Comparison of ENCODE assay signal across 22 mouse cellular contexts in genomic region chr14:123990591-123991195, GRCm38 (mm10).
A peak's percentile ranks its signal among the peaks of the same experiment; 100 is the strongest.
DNase-seq lines count a peak whose midpoint lies in the region; ATAC-seq lines count a peak whose summit lies in the region.
"Had no signal": no experiment of that assay in that cellular context is flagged by ENCODE, and none has a peak within 500 bp of the region (broad histone marks: within the 10 kb centered on the region; RNA-seq: fewer than 3 reads in every experiment).

No protein-coding gene starts in this region.

- H3K4me3 ChIP-seq in forebrain, embryonic 16.5 days (replicated peaks; ENCODE audit: low read length): no peak overlapping the region
- H3K4me3 ChIP-seq in forebrain, embryonic 14.5 days (ENCODE audit: low read depth, low read length): no peak overlapping the region
- no peak overlapping the region for H3K4me3 ChIP-seq in neural tube, embryonic 12.5 days
- H3K4me3 ChIP-seq: heart, adult 2 months; heart, embryonic 15.5 days; hindbrain, embryonic 15.5 days; intestine, embryonic 15.5 days; limb, embryonic 15.5 days; liver, embryonic 15.5 days; midbrain, embryonic 13.5 days; neural tube, embryonic 15.5 days had no signal

- H3K27ac ChIP-seq in forebrain, embryonic 16.5 days (ENCODE audit: low read length): no peak overlapping the region
- H3K27ac ChIP-seq in forebrain, embryonic 14.5 days (ENCODE audit: low read depth, low read length): no peak overlapping the region
- H3K27ac ChIP-seq in neural tube, embryonic 12.5 days: no peak overlapping the region
- H3K27ac ChIP-seq: heart, adult 2 months; heart, embryonic 15.5 days; hindbrain, embryonic 15.5 days; intestine, embryonic 15.5 days; limb, embryonic 15.5 days; liver, embryonic 15.5 days; midbrain, embryonic 13.5 days; neural tube, embryonic 15.5 days; stomach, postnatal 0 days had no signal

- H3K4me2 ChIP-seq in forebrain, embryonic 16.5 days (ENCODE audit: low read length): no peak overlapping the region
- no peak overlapping the region for H3K4me2 ChIP-seq in forebrain, embryonic 14.5 days (ENCODE audit: low read length)
- H3K4me2 ChIP-seq in neural tube, embryonic 12.5 days (replicated peaks): no peak overlapping the region
- H3K4me2 ChIP-seq: heart, embryonic 15.5 days; hindbrain, embryonic 15.5 days; intestine, embryonic 15.5 days; limb, embryonic 15.5 days; liver, embryonic 15.5 days; midbrain, embryonic 13.5 days; neural tube, embryonic 15.5 days had no signal

- no peaks in the 10 kb centered on the region for H3K27me3 ChIP-seq in forebrain, embryonic 16.5 days (replicated peaks; ENCODE audit: control insufficient read depth, insufficient read depth, low read length)
- H3K27me3 ChIP-seq in forebrain, embryonic 14.5 days (replicated peaks; ENCODE audit: control insufficient read depth, insufficient read depth, low read length): no peaks in the 10 kb centered on the region
- H3K27me3 ChIP-seq in neural tube, embryonic 12.5 days (replicated peaks): no peaks in the 10 kb centered on the region
- H3K27me3 ChIP-seq: heart, embryonic 15.5 days; hindbrain, embryonic 15.5 days; intestine, embryonic 15.5 days; limb, embryonic 15.5 days; liver, embryonic 15.5 days; midbrain, embryonic 13.5 days; neural tube, embryonic 15.5 days had no signal

- no peak for DNase-seq in forebrain, embryonic 14.5 days (ENCODE audit: low spot score)
- DNase-seq in neural tube, embryonic 10.5 days (ENCODE audit: extremely low spot score, low spot score): no peak
- peak; percentile 6 for DNase-seq in NIH3T3 (ENCODE audit: low read depth)
- peak; percentile 20 for DNase-seq in fibroblast of lung, adult 2 months (ENCODE audit: low read depth)
- DNase-seq in c-Kit-positive CD71-positive TER-119-positive erythroid progenitor cells, embryonic 14.5 days (ENCODE audit: low spot score): no peak
- no peak for DNase-seq in lung, postnatal 4 days
- DNase-seq: cerebellum, adult 8-10 months; gastrocnemius, postnatal 25 days; heart, adult 2 months; heart, postnatal 4 days; right cerebral cortex, postnatal 4 days; thymus, postnatal 25 days had no signal

- peak; percentile 71 for ATAC-seq in forebrain, embryonic 16.5 days
- no peak for ATAC-seq in forebrain, embryonic 14.5 days
- peak; percentile 29; the same call in 1 of the 2 replicates for ATAC-seq in neural tube, embryonic 12.5 days (ENCODE audit: low FRiP score, low read depth)
- ATAC-seq: intestine, embryonic 15.5 days; midbrain, embryonic 13.5 days had no signal

- H3K4me1 ChIP-seq in forebrain, embryonic 16.5 days (replicated peaks; ENCODE audit: control insufficient read depth, insufficient read depth, low read length): no peaks in the 10 kb centered on the region
- H3K4me1 ChIP-seq in forebrain, embryonic 14.5 days (ENCODE audit: control insufficient read depth, insufficient read depth, low read length): no peaks in the 10 kb centered on the region
- H3K4me1 ChIP-seq in neural tube, embryonic 12.5 days: no peaks in the 10 kb centered on the region
- H3K4me1 ChIP-seq: heart, embryonic 15.5 days; hindbrain, embryonic 15.5 days; intestine, embryonic 15.5 days; limb, embryonic 15.5 days; liver, embryonic 15.5 days; midbrain, embryonic 13.5 days; neural tube, embryonic 15.5 days had no signal

- 78% methylated on average over 2 of the region's 2 CpGs for WGBS in forebrain, embryonic 16.5 days
- WGBS in forebrain, embryonic 14.5 days: 81% methylated on average over 2 of the region's 2 CpGs
- WGBS in neural tube, embryonic 12.5 days: 58% methylated on average over 2 of the region's 2 CpGs

- H3K9ac ChIP-seq in forebrain, embryonic 16.5 days (replicated peaks; ENCODE audit: low read depth, low read length): no peak overlapping the region
- H3K9ac ChIP-seq in forebrain, embryonic 14.5 days (ENCODE audit: low read length): no peak overlapping the region
- no peak overlapping the region for H3K9ac ChIP-seq in neural tube, embryonic 12.5 days
- H3K9ac ChIP-seq: heart, embryonic 15.5 days; hindbrain, embryonic 15.5 days; intestine, embryonic 15.5 days; limb, embryonic 15.5 days; liver, embryonic 15.5 days; midbrain, embryonic 13.5 days; neural tube, embryonic 15.5 days had no signal

- H3K9me3 ChIP-seq in forebrain, embryonic 16.5 days (ENCODE audit: control insufficient read depth, low read length): no peaks in the 10 kb centered on the region
- no peaks in the 10 kb centered on the region for H3K9me3 ChIP-seq in forebrain, embryonic 14.5 days (replicated peaks; ENCODE audit: control insufficient read depth, low read length)
- no peaks in the 10 kb centered on the region for H3K9me3 ChIP-seq in neural tube, embryonic 12.5 days
- H3K9me3 ChIP-seq: heart, embryonic 15.5 days; hindbrain, embryonic 15.5 days; intestine, embryonic 15.5 days; limb, embryonic 15.5 days; liver, embryonic 15.5 days; midbrain, embryonic 13.5 days; neural tube, embryonic 15.5 days had no signal

- no peaks in the 10 kb centered on the region for H3K36me3 ChIP-seq in forebrain, embryonic 16.5 days (ENCODE audit: control insufficient read depth, insufficient read depth)
- H3K36me3 ChIP-seq in forebrain, embryonic 14.5 days (ENCODE audit: control insufficient read depth, insufficient read depth, low read length): no peaks in the 10 kb centered on the region
- H3K36me3 ChIP-seq in neural tube, embryonic 12.5 days: no peaks in the 10 kb centered on the region
- H3K36me3 ChIP-seq: heart, embryonic 15.5 days; hindbrain, embryonic 15.5 days; intestine, embryonic 15.5 days; limb, embryonic 15.5 days; liver, embryonic 15.5 days; midbrain, embryonic 13.5 days; neural tube, embryonic 15.5 days had no signal

Comparison
In these comparisons a context has a peak if more than half of its experiments do, and no peak if none do; other contexts are left out.
1. DNase-seq: peak in NIH3T3 (single experiment) and fibroblast of lung, adult 2 months (single experiment); none in forebrain, embryonic 14.5 days (single experiment), neural tube, embryonic 10.5 days (single experiment), c-Kit-positive CD71-positive TER-119-positive erythroid progenitor cells, embryonic 14.5 days (single experiment) and lung, postnatal 4 days (0 of 2).